Mouse (Mus musculus): ENCODE results near the gene Icam4. TPM values are rescaled to one million over a fixed set of nuclear protein-coding genes. Genes with fewer than 3 reads are reported as not detected.
A peak's percentile ranks its signal among the peaks of the same experiment; 100 is the strongest.

Gene Icam4
- polyA plus RNA-seq, 1 experiment = 0.73 TPM

DNA sequence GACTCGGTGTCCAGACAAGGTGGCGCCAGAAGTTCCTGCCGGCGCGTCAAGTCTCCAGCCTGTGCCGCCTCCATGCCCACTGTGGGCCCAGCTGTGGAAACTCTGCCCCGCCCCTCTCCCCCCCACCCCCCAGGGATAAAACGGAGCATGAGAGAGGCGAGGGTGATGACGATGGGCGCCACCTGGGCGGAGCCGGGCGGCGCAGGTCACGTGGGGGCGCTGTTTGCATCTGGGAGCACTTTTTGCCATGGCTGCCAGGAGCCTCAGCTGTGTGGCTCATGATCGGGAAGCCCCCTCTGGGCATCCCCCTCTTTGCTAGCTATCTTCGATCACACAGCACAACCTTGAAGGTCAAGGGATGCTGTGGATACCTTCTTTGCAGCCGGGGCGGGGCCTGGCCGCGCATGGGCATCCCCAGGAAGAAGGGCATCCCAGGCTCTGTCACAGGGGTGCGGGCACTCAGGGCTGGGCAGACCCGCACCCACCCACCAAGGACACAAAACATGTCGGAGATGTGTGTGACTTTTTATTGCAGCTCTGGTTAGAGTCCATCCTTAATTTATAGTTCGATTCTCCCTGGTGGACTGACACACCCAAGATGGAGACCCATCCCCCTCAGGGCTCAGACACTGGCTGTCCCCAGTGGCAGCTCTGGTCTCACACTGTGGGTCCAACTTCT is 38.0 kb downstream of the Icam4 start, which contains the start of gene Zglp1:
Gene Zglp1, minus strand, starts transcription at position 88 of the 679 bp plus-strand sequence.
- Histone ChIP-seq H3K36me3 (ENCODE audit: control insufficient read depth, insufficient read depth) (peaks cover under 1% of the 10 kb centered on the region), H3K4me2 (ENCODE audit: low read depth) (no peak within 1 kb of the TSS), H3K27me3 (ENCODE audit: control insufficient read depth, insufficient read depth, insufficient read length) (no peaks in the 10 kb centered on the region), H3K79me2 (ENCODE audit: control insufficient read depth, insufficient read depth) (peaks cover 13% of the 10 kb centered on the region), H3ac (ENCODE audit: control insufficient read depth, insufficient read length) (no peak within 1 kb of the TSS), H3K4me3 (no peak within 1 kb of the TSS)
- TF ChIP-seq CEBPB (IDR thresholded peaks at IDR 0.05; ENCODE audit: insufficient read depth, poor library complexity, severe bottlenecking) (no peak), MYOG (IDR thresholded peaks at IDR 0.05; ENCODE audit: control insufficient read depth in 1 of 3, insufficient read depth in 1 of 3, insufficient read length in 2 of 3, low read depth in 2 of 3) (no peak), POLR2A (IDR thresholded peaks at IDR 0.05; ENCODE audit: insufficient read length, low read depth) (no peak), MAX (IDR thresholded peaks at IDR 0.05; ENCODE audit: low read depth) (no peak), USF1 (IDR thresholded peaks at IDR 0.05; ENCODE audit: low read depth) (no peak), MYOD1 (IDR thresholded peaks at IDR 0.05; ENCODE audit: control insufficient read depth in 1 of 3, insufficient read length in 2 of 3, low read depth in 2 of 3) (no peak), TCF3 (IDR thresholded peaks at IDR 0.05; ENCODE audit: insufficient read length, low read depth) (no peak), SRF (IDR thresholded peaks at IDR 0.05; ENCODE audit: control insufficient read depth, insufficient read length, low read depth) (no peak), REST (IDR thresholded peaks at IDR 0.05; ENCODE audit: insufficient read depth, insufficient read length) (no peak), E2F4 (IDR thresholded peaks at IDR 0.05; ENCODE audit: insufficient read depth) (no peak), POLR2AphosphoS2 (IDR thresholded peaks at IDR 0.05; ENCODE audit: insufficient read length, low read depth) (no peak), TCF12 (IDR thresholded peaks at IDR 0.05; ENCODE audit: insufficient read depth, poor library complexity, severe bottlenecking) (no peak)

GRCm38 (mm10) chr9:21072641-21073040 is 43.5 kb downstream of the Icam4 start:
- no peaks in the 10 kb centered on the region for H3K27me3 ChIP-seq (ENCODE audit: control insufficient read depth, insufficient read depth, insufficient read length)
- peak overlapping the region; percentile 56 for H3K4me3 ChIP-seq
- H3ac ChIP-seq (ENCODE audit: control insufficient read depth, insufficient read length) = peak overlapping the region; percentile 60
- peaks cover 1% of the 10 kb centered on the region for H3K36me3 ChIP-seq (ENCODE audit: control insufficient read depth, insufficient read depth)
- no peak for TF ChIP-seq TCF3 (IDR thresholded peaks at IDR 0.05; ENCODE audit: insufficient read length, low read depth)
- TF ChIP-seq MAX (IDR thresholded peaks at IDR 0.05; ENCODE audit: low read depth) = no peak
- no peak for TF ChIP-seq MYOD1 (IDR thresholded peaks at IDR 0.05; ENCODE audit: control insufficient read depth in 1 of 3, insufficient read length in 2 of 3, low read depth in 2 of 3)
- no peak for TF ChIP-seq MYOG (IDR thresholded peaks at IDR 0.05; ENCODE audit: control insufficient read depth in 1 of 3, insufficient read depth in 1 of 3, insufficient read length in 2 of 3, low read depth in 2 of 3)
- no peak for TF ChIP-seq CEBPB (IDR thresholded peaks at IDR 0.05; ENCODE audit: insufficient read depth, poor library complexity, severe bottlenecking)
- no peak for TF ChIP-seq POLR2AphosphoS2 (IDR thresholded peaks at IDR 0.05; ENCODE audit: insufficient read length, low read depth)
- TF ChIP-seq SRF (IDR thresholded peaks at IDR 0.05; ENCODE audit: control insufficient read depth, insufficient read length, low read depth) = no peak
- peak overlapping the region; percentile 86 for H3K4me2 ChIP-seq (ENCODE audit: low read depth)
- peaks cover 23% of the 10 kb centered on the region for H3K79me2 ChIP-seq (ENCODE audit: control insufficient read depth, insufficient read depth)

- no peaks in the 10 kb centered on the region for H3K27me3 ChIP-seq (ENCODE audit: control insufficient read depth, insufficient read depth, insufficient read length)
- H3K36me3 ChIP-seq (ENCODE audit: control insufficient read depth, insufficient read depth) = peaks cover 7% of the 10 kb centered on the region
These were observed 44.1 kb downstream of the Icam4 start, which contains the start of the genes Gm49373 and Fdx1l for GRCm38 (mm10) chr9:21073044-21073840. TSS of gene Gm49373 (minus strand) at chr9:21073096. TSS of gene Fdx1l (minus strand) at chr9:21073614.

GRCm38 (mm10) chr9:21074173-21074572 is 45.0 kb downstream of the Icam4 start:
- no peak overlapping the region for H3K4me2 ChIP-seq (ENCODE audit: low read depth)
- peaks cover 23% of the 10 kb centered on the region for H3K79me2 ChIP-seq (ENCODE audit: control insufficient read depth, insufficient read depth)
- TF ChIP-seq REST (IDR thresholded peaks at IDR 0.05; ENCODE audit: insufficient read depth, insufficient read length) (no peak), MAX (IDR thresholded peaks at IDR 0.05; ENCODE audit: low read depth) (no peak), CEBPB (IDR thresholded peaks at IDR 0.05; ENCODE audit: insufficient read depth, poor library complexity, severe bottlenecking) (no peak), TCF3 (IDR thresholded peaks at IDR 0.05; ENCODE audit: insufficient read length, low read depth) (no peak), MYOG (IDR thresholded peaks at IDR 0.05; ENCODE audit: control insufficient read depth in 1 of 3, insufficient read depth in 1 of 3, insufficient read length in 2 of 3, low read depth in 2 of 3) (no peak)
- H3K36me3 ChIP-seq (ENCODE audit: control insufficient read depth, insufficient read depth) = peaks cover 13% of the 10 kb centered on the region
- no peaks in the 10 kb centered on the region for H3K27me3 ChIP-seq (ENCODE audit: control insufficient read depth, insufficient read depth, insufficient read length)
- H3ac ChIP-seq (ENCODE audit: control insufficient read depth, insufficient read length) = no peak overlapping the region
- peak overlapping the region; percentile 56 for H3K4me3 ChIP-seq

More at GRCm38 (mm10) chr9:21073044-21073840, 44.1 kb downstream of the Icam4 start, which contains the start of the genes Gm49373 and Fdx1l:
- TF ChIP-seq MYOD1 (IDR thresholded peaks at IDR 0.05; ENCODE audit: control insufficient read depth in 1 of 3, insufficient read length in 2 of 3, low read depth in 2 of 3) (peak in 1 of 3 experiments; percentile 62), SRF (IDR thresholded peaks at IDR 0.05; ENCODE audit: control insufficient read depth, insufficient read length, low read depth) (peak; percentile 28), POLR2AphosphoS2 (IDR thresholded peaks at IDR 0.05; ENCODE audit: insufficient read length, low read depth) (peak; percentile 99), CEBPB (IDR thresholded peaks at IDR 0.05; ENCODE audit: insufficient read depth, poor library complexity, severe bottlenecking) (no peak), E2F4 (IDR thresholded peaks at IDR 0.05; ENCODE audit: insufficient read depth) (no peak), USF1 (IDR thresholded peaks at IDR 0.05; ENCODE audit: low read depth) (peak; percentile 98), POLR2A (IDR thresholded peaks at IDR 0.05; ENCODE audit: insufficient read length, low read depth) (peak; percentile 73), MYOG (IDR thresholded peaks at IDR 0.05; ENCODE audit: control insufficient read depth in 1 of 3, insufficient read depth in 1 of 3, insufficient read length in 2 of 3, low read depth in 2 of 3) (peak in 1 of 3 experiments; percentile 44)
- Histone ChIP-seq H3K79me2 (ENCODE audit: control insufficient read depth, insufficient read depth) (peaks cover 23% of the 10 kb centered on the region), H3K4me2 (ENCODE audit: low read depth) (peak within 1 kb of the TSS; percentile 87), H3ac (ENCODE audit: control insufficient read depth, insufficient read length) (peak within 1 kb of the TSS; percentile 60), H3K4me3 (peak within 1 kb of the TSS; percentile 56)

Data from myocyte (in vitro differentiated cells).